ENCODE assay signal across 8 mouse cellular contexts in the genomic region with DNA sequence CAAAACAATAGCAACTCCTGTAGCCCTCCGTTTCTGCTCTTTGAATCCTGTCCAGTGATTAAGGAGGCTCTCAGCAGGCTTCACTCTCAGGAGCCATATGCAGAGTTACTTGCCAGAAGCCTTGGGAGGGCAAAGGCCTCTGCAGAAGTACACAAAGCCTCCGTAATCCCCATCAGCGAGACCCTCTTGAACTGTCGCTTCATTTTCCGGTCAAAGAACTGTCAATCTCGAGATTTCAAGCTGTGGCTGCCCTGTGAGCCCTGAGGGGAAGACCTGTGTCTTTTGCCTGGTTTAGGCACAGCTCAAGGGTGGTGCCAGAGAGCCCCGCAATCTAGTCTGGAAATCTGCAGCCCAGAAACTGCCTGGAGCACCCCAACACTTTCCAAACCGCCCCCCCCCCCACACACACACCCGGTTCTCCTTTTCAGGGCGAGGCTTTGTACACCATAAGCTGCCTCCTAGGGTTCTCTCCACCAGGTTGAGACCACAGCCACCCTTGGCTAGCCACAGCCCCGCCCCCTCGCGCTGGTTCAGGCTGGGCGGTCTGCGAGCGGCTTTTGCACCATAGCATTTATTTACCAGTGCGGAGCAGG. TPM values are rescaled to one million over a fixed set of nuclear protein-coding genes. Genes with fewer than 3 reads are reported as not detected.
DNase-seq lines count a peak whose midpoint lies in the region; ATAC-seq and TF ChIP-seq lines count a peak whose summit lies in the region.

No protein-coding gene starts in this region.

- no peaks in the 10 kb centered on the region for H3K9me3 ChIP-seq in midbrain, embryonic 16.5 days (replicated peaks; ENCODE audit: control insufficient read depth, low read length, poor library complexity, severe bottlenecking)

- peak overlapping the region; percentile 83 for H3K4me2 ChIP-seq in midbrain, embryonic 16.5 days (ENCODE audit: low read length)

- no peak for DNase-seq in layer of hippocampus, adult 2 months (ENCODE audit: low spot score in 2 of 2)
- DNase-seq in layer of hippocampus, postnatal 14 days (ENCODE audit: low spot score in 2 of 2) = no peak
- DNase-seq in heart, postnatal 14 days = peak; percentile 37 to 41
- no peak for DNase-seq in liver, adult 2 months (ENCODE audit: extremely low read depth, low read depth, low spot score)
- DNase-seq in thymus, postnatal 10 days (ENCODE audit: low spot score in 2 of 2) = peak; percentile 25 to 26
- DNase-seq in layer of hippocampus, adult 18-20 months (ENCODE audit: low spot score in 2 of 2) = no peak

- H3K4me1 ChIP-seq in cortical plate, adult 2 months (ENCODE audit: control insufficient read depth, insufficient read depth, low read length) = peaks cover 2% of the 10 kb centered on the region; the same call in 1 of the 2 replicates
- no peaks in the 10 kb centered on the region for H3K4me1 ChIP-seq in liver, adult 2 months (ENCODE audit: control insufficient read depth, insufficient read depth, low read length)
- peaks cover 36% of the 10 kb centered on the region for H3K4me1 ChIP-seq in midbrain, embryonic 16.5 days (ENCODE audit: control insufficient read depth, insufficient read depth, low read length)

- no peak overlapping the region; the same call in 1 of the 2 replicates for H3K27ac ChIP-seq in layer of hippocampus, adult 2 months
- no peak overlapping the region for H3K27ac ChIP-seq in cortical plate, adult 2 months (ENCODE audit: insufficient read depth, low read length)
- peak overlapping the region; percentile 8; the same call in 1 of the 2 replicates for H3K27ac ChIP-seq in liver, adult 2 months (replicated peaks; ENCODE audit: insufficient read depth, low read depth, low read length)
- peak overlapping the region; percentile 97 for H3K27ac ChIP-seq in midbrain, embryonic 16.5 days (ENCODE audit: low read length)

- no peaks in the 10 kb centered on the region for H3K36me3 ChIP-seq in liver, adult 2 months (ENCODE audit: control insufficient read depth, insufficient read depth, low read length)
- H3K36me3 ChIP-seq in midbrain, embryonic 16.5 days (ENCODE audit: control insufficient read depth, insufficient read depth, low read length) = no peaks in the 10 kb centered on the region

- no peaks in the 10 kb centered on the region for H3K79me2 ChIP-seq in liver, adult 2 months (ENCODE audit: control insufficient read depth, insufficient read depth, low read length)

- intact Hi-C loops in heart, postnatal 14 days (cut with DNase I) = loop anchor here (5.0 to 10.0 kb wide), 2 partner anchors 235 to 538 kb away; no protein-coding TSS in a partner anchor

- peak; percentile 18; the same call in 1 of the 2 replicates for ATAC-seq in midbrain, embryonic 16.5 days

- peak overlapping the region; percentile 79 for H3K9ac ChIP-seq in liver, adult 2 months (ENCODE audit: low read depth, low read length)
- peak overlapping the region; percentile 95 for H3K9ac ChIP-seq in midbrain, embryonic 16.5 days (ENCODE audit: low read depth, low read length)

- H3K27me3 ChIP-seq in liver, adult 2 months (ENCODE audit: control insufficient read depth, insufficient read depth, low read length) = peaks cover 19% of the 10 kb centered on the region
- no peaks in the 10 kb centered on the region for H3K27me3 ChIP-seq in midbrain, embryonic 16.5 days (ENCODE audit: control insufficient read depth, insufficient read depth, low read depth, low read length)

- peak overlapping the region; percentile 81 for H3K4me3 ChIP-seq in layer of hippocampus, adult 2 months
- H3K4me3 ChIP-seq in cortical plate, adult 2 months (ENCODE audit: insufficient read depth, low read length) = peak overlapping the region; percentile 95
- H3K4me3 ChIP-seq in liver, adult 2 months (ENCODE audit: insufficient read depth, low read depth, low read length) = peak overlapping the region; percentile 74
- H3K4me3 ChIP-seq in midbrain, embryonic 16.5 days (ENCODE audit: low read depth, low read length) = peak overlapping the region; percentile 75

- no peak for TF ChIP-seq CTCF in layer of hippocampus, adult 2 months (conservative IDR thresholded peaks at IDR 0.05)
- no peak for TF ChIP-seq CTCF in cortical plate, adult 2 months (IDR thresholded peaks at IDR 0.05; ENCODE audit: extremely low read depth, insufficient read depth, low read length)
- TF ChIP-seq CTCF in liver, adult 2 months (IDR thresholded peaks at IDR 0.05; ENCODE audit: low read depth, low read length) = no peak

- TF ChIP-seq POLR2A in cortical plate, adult 2 months (IDR thresholded peaks at IDR 0.05; ENCODE audit: extremely low read depth, insufficient read depth, low read length) = no peak
- no peak for TF ChIP-seq POLR2A in liver, adult 2 months (IDR thresholded peaks at IDR 0.05; ENCODE audit: extremely low read depth, insufficient read depth, low read length)

- WGBS in liver, adult 2 months = 7% methylated on average over 16 of the region's 17 CpGs
- 0% methylated on average over 17 of the region's 17 CpGs for WGBS in midbrain, embryonic 16.5 days

RNA-seq across cellular contexts. Expression of gene Plxnc1, which starts 2.1 kb away (rescaled TPM):
- 10 to 100 TPM; 32.5 to 33.9 TPM for total RNA-seq in layer of hippocampus, adult 2 months (2021)
- 10 to 100 TPM; 32.7 to 33.0 TPM for total RNA-seq in layer of hippocampus, postnatal 14 days (2021)
- polyA plus RNA-seq in cortical plate, adult 2 months (2012; rRNA removed) = 13.6 and 14.0 TPM in 2 replicates
- 1 to 10 TPM; 4.4 to 5.3 TPM for total RNA-seq in heart, postnatal 14 days (2021)
- total RNA-seq in liver, adult 2 months (2014; rRNA removed) = 11.6 and 13.9 TPM in 2 replicates
- 2.6 and 2.7 TPM in 2 replicates for polyA plus RNA-seq in liver, adult 2 months (2012; rRNA removed)
- 14.6 and 15.4 TPM in 2 replicates for polyA plus RNA-seq in midbrain, embryonic 16.5 days (2015; fragmentation: Nextera tagmentation; extraction: Ambion mirVana)
- total RNA-seq in layer of hippocampus, adult 18-20 months (2021) = 10 to 100 TPM; 34.8 to 38.2 TPM

Comparison
In these comparisons a context has a peak if more than half of its experiments do, and no peak if none do; other contexts are left out.
1. DNase-seq: peak in heart, postnatal 14 days (2 of 2) and thymus, postnatal 10 days (2 of 2); none in layer of hippocampus, adult 2 months (0 of 2), layer of hippocampus, postnatal 14 days (0 of 2), liver, adult 2 months (single experiment) and layer of hippocampus, adult 18-20 months (0 of 2).
2. H3K27ac ChIP-seq: peak in liver, adult 2 months (single experiment) and midbrain, embryonic 16.5 days (single experiment); none in layer of hippocampus, adult 2 months (single experiment) and cortical plate, adult 2 months (single experiment).
3. Peak in every context shown above with its lines, with median percentiles within 50 percentile points of each other: H3K4me3 ChIP-seq.